Mouse (Mus musculus) mature B cell (primary cell): ENCODE data around the gene Ear10.
"Not testable (repeated sequence)": the region's sequence is repeated elsewhere in the genome, so short reads cannot be mapped to it uniquely, and the experiment has no call there.

Experiments used
- in situ Hi-C: fragments of 300-500 bp; cut with MboI; formaldehyde crosslinking; loops from 2 replicates; pipeline ENCODE4 v1.14.3; 2019

The Ear10 gene

GRCm38 (mm10) chr14:43923459-43923858 lies at the start of gene Ear10:
Ear10 (minus strand) TSS chr14:43923559.
- in situ Hi-C loops: not testable (repeated sequence)

DNA sequence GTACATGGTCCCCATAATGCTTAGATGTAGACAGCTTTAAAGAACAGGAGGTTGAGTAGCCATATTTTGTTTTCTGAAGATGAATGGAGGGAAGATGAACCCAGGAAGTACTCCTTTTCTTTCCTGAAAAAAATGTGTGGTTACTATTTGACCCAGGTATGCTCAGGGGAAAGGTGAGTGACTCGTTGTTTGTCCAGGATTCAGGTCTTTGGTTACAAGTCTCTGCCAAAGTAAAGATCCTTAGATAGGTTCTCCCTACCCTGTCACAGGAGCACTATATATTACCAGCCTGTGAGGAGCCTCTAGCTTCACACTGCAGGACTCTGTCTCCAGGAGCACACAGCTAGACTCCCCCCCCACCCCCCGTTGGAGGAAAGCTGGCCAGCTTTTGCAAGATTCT lies 33.4 kb upstream of the Ear10 start, which contains the start of gene Ang5:
Gene Ang5 (plus strand): TSS at position 301 of the 400 bp plus-strand sequence.
- in situ Hi-C loops: not testable (repeated sequence)

- in situ Hi-C loops: not testable (repeated sequence)
Observed at GRCm38 (mm10) chr14:43955074-43955473, 31.7 kb upstream of the Ear10 start.

- in situ Hi-C loops: not testable (repeated sequence)
Observed at GRCm38 (mm10) chr14:43953382-43953781, 30.0 kb upstream of the Ear10 start.

GRCm38 (mm10) chr14:43933399-43933798 lies 10.0 kb upstream of the Ear10 start:
- in situ Hi-C loops: not testable (repeated sequence)

DNA sequence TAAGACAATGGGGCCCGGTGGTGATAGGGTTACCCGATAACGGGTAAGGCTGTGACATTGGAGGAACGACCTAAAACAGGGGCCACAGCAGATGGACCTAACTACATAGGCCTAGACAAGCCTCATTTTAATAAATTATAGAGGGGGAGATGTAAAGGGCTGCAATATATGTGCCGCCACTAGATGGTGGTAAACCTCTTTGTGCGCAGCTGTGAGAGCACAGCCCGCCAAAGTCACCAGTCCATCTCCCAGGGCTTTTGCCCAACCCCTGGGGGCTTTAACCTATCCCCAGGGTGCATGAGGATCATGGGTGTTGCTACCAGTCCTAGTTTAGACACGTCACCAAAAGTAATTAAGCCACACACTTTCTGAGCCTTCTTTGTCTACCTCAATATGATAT lies 9.6 kb upstream of the Ear10 start:
- in situ Hi-C loops: not testable (repeated sequence)

- in situ Hi-C loops: not testable (repeated sequence)
Observed at GRCm38 (mm10) chr14:43925404-43925950, 2.1 kb upstream of the Ear10 start.

DNA sequence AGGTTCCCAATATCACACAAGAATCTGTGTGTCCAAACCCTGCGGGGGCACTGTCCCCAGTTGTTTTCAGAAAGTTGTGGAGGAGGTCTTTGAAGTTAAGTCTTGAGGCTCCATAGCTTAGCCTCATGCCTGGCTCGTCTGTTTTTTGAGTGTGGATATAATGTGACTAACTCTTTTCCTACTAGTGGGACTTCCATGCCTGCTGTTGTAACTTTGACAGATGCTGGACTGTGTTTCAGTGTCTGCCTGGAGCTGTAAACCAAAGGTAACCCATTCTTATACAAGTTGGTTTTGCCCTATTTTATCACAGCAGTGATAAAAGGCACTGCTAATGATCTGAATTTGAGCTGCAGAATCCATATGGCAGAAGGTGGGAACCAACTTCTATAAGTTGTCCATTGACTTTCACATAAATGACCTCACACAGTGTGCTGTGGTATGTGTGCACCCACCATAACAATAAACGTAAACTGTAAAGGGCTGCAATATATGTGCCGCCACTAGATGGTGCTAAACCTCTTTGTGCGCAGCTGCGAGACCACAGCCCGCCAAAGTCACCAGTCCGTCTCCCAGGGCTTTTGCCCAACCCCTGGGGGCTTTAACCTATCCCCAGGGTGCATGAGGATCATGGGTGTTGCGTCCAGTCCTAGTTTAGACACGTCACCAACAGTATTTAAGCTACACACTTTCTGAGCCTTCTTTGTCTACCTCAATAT lies 1.5 kb upstream of the Ear10 start, which contains the start of gene Gm8113:
Gene Gm8113 (plus strand): TSS at position 703 of the 716 bp plus-strand sequence.
- in situ Hi-C loops: not testable (repeated sequence)

DNA sequence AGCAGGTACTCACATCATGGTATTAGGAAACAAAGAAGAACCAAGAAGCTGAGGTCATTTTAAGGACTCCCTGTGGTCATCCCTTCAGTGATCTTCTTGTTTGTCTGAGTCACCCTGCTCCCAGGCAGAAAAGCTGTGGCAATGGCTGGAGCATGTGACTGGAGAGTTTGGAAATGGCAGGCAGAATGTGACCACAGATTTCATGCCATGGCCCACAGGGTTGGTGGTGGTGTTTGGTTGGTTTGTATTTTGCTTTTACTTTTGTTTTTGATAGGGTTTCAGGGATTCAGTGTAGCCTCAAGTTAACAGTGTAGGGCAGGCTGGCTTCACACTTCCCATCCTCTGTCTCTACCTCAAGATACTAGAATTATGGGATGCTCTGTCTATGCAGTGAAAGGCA lies 5.1 kb downstream of the Ear10 start:
- in situ Hi-C loops: not testable (repeated sequence)

- in situ Hi-C loops: not testable (repeated sequence)
Observed at GRCm38 (mm10) chr14:43898577-43898976, 24.8 kb downstream of the Ear10 start.

- in situ Hi-C loops: not testable (repeated sequence)
Observed at GRCm38 (mm10) chr14:43895357-43895756, 28.0 kb downstream of the Ear10 start.

DNA sequence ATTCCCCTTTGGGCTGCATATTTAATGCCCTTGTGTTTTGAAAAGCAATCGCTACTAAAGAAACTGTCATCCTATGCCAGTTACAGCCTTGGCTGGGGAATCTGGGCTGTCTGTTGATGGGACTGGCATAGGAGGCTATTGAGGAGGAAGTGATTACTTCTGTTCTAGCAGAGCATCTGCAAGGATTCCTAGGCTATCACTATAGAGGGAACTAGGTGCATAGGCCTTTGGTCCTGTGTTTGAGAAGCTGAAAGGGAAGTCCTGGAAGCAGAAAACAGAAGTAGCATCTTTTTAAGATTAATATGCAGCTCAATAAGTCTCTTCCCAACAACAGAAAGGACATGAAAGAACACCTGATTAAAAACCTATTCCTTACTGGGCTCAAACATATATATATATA lies 32.1 kb downstream of the Ear10 start:
- in situ Hi-C loops: not testable (repeated sequence)

DNA sequence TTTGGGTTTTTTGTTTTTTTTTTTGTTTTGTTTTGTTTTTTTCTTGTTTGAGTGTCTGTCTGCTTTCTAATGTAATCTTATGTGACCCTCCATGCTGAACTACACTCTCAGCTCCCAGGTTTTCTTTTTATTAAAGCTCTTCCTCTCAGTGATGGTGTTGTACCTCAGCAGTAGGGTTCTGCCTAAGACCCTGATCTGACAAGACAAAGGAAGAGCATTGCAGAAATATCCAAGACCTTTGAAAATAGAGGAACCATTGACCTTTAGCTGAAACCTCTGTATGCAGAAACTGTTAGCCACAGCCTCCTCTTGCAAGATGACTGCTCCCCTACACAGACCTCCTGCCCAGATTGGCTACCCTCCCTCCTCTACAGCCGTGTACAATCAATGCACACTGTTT lies 37.1 kb downstream of the Ear10 start:
- in situ Hi-C loops: not testable (repeated sequence)

DNA sequence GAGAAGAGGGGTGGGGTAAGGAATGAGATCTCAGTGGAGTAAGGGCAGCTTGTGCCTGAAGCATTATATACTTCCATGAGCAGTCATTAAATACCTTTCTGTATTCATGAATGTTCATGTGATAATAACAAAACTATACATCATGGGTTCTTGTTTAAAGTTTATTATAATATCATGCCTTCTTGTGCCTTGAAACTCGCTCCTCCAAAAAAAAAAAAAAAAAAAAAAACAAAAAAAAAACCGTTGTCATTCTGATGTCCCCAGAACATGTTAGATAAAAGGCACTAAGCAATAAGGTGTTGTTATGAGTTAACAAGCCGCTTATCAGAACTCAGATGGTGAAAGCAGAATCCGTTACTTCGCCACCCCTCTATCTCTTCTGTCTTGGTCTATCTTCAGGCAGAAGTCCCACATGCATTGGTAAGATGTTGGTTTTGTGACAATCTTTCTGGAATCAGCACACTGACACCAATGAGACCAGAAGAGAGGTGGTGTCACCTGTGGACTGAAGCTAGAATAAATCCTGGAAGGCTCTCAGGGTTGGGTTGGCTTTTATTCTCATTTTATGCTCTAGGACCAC lies 43.3 kb downstream of the Ear10 start:
- in situ Hi-C loops: not testable (repeated sequence)

- in situ Hi-C loops: not testable (repeated sequence)
Observed at GRCm38 (mm10) chr14:43877789-43878188, 45.6 kb downstream of the Ear10 start.

- in situ Hi-C loops: not testable (repeated sequence)
Observed at GRCm38 (mm10) chr14:43875417-43875816, 47.9 kb downstream of the Ear10 start, which contains the start of gene Ear1. Ear1 (minus strand) TSS chr14:43875517.

GRCm38 (mm10) chr14:43874862-43875261 lies 48.5 kb downstream of the Ear10 start:
- in situ Hi-C loops: not testable (repeated sequence)
